Mouse (Mus musculus) forebrain, embryonic 11.5 days (tissue): ENCODE measurements around the gene Prkcsh. TPM values are rescaled to one million over a fixed set of nuclear protein-coding genes. Genes with fewer than 3 reads are reported as not detected.
A peak's percentile ranks its signal among the peaks of the same experiment; 100 is the strongest.

Experiments used
- ATAC-seq: fragments of 200-750 bp; cut with Nextera tagmentation; replicated peaks from 2 replicates; pipeline ENCODE4 v1.8.0; 2017; ENCODE audit warnings: moderate TSS enrichment; ENCODE audit not compliant: low FRiP score
- DNase-seq: peaks from one replicate; pipeline ENCODE4 v3.0.0-alpha.2; 2017; ENCODE audit warnings: low spot score
- H3K27ac ChIP-seq: fragments of 300-500 bp; sonication (generic); 2 replicates; pipeline ENCODE4 v1.5.1; 2014; ENCODE audit warnings: low read depth, low read length
- H3K27me3 ChIP-seq: fragments of 300-500 bp; sonication (generic); 2 replicates; pipeline ENCODE4 v1.6.1; 2014; ENCODE audit warnings: mild to moderate bottlenecking, low read length, mixed read lengths; ENCODE audit not compliant: control insufficient read depth, insufficient read depth
- H3K36me3 ChIP-seq: fragments of 300-500 bp; sonication (generic); 2 replicates; pipeline ENCODE4 v1.6.1; 2014; ENCODE audit warnings: mild to moderate bottlenecking, low read length, moderate library complexity, mixed read lengths; ENCODE audit not compliant: control insufficient read depth, insufficient read depth
- H3K4me1 ChIP-seq: fragments of 300-500 bp; sonication (generic); replicated peaks from 2 replicates; pipeline ENCODE4 v1.6.1; 2014; ENCODE audit warnings: low read length, mixed read lengths; ENCODE audit not compliant: control insufficient read depth, insufficient read depth
- H3K4me2 ChIP-seq: fragments of 300-500 bp; sonication (generic); 2 replicates; pipeline ENCODE4 v1.6.1; 2014; ENCODE audit warnings: low read depth, mild to moderate bottlenecking, low read length, moderate library complexity, mixed read lengths; ENCODE audit not compliant: severe bottlenecking
- H3K4me3 ChIP-seq: fragments of 300-500 bp; sonication (generic); 2 replicates; pipeline ENCODE4 v1.5.1; 2014; ENCODE audit warnings: low read depth, low read length
- H3K9ac ChIP-seq: fragments of 300-500 bp; sonication (generic); 2 replicates; pipeline ENCODE4 v1.6.1; 2014; ENCODE audit warnings: low read length
- H3K9me3 ChIP-seq: fragments of 300-500 bp; sonication (generic); 2 replicates; pipeline ENCODE4 v1.6.1; 2016; ENCODE audit warnings: low read length, mixed read lengths; ENCODE audit not compliant: control insufficient read depth
- WGBS: fragments of 180-500 bp; shearing (Covaris S2); extraction: QIAGEN DNeasy Blood & Tissue Kit; methylation state at CpG from one replicate; pipeline ENCODE4 v1.1.7; 2014; 5-methylcytosine and 5-hydroxymethylcytosine counted together
- polyA plus RNA-seq: library from polyadenylated mRNA; unstranded; fragments of >200 nt; fragmentation: Nextera tagmentation; extraction: Ambion mirVana; gene quantifications from 2 replicates; pipeline ENCODE4 v1.2.1, GENCODE M21; 2014

Prkcsh gene
- polyA plus RNA-seq, 1 experiment from 2014 or later: 86.9 TPM

DNA sequence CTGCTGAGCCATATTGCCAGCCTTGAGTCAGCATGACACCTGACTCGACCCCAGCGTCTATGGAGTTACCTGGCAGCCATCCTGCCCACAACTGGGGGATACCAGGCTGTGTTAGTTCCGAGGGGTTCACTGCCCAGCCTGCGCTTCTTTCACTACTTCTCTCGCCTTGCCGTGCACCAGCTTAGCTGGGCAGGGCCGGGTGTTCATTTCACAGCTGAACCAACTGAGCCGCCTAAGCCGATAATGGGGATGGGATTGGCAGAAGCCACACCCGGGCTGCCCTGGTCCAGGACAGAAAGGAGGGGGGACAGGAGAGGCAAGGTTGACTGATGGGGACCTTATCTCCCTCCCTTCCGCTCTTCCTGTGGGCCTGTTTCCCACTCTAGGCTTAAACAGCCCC lies 46.7 kb downstream of the Prkcsh start:
- peak overlapping the region; percentile 64; the same call in 1 of the 2 replicates for H3K4me2 ChIP-seq
- peaks cover 7% of the 10 kb centered on the region; the same call in 1 of the 2 replicates for H3K4me1 ChIP-seq
- peak overlapping the region; percentile 82 for H3K9ac ChIP-seq
- peak overlapping the region; percentile 82 for H3K4me3 ChIP-seq
- H3K27me3 ChIP-seq: peaks cover 11% of the 10 kb centered on the region; the same call in 1 of the 2 replicates
- H3K9me3 ChIP-seq: no peaks in the 10 kb centered on the region
- H3K27ac ChIP-seq: peak overlapping the region; percentile 71; the same call in 1 of the 2 replicates
- WGBS: 54% methylated on average over 11 of the region's 11 CpGs
- DNase-seq (no peak), ATAC-seq (no peak)
- no peaks in the 10 kb centered on the region for H3K36me3 ChIP-seq

DNA sequence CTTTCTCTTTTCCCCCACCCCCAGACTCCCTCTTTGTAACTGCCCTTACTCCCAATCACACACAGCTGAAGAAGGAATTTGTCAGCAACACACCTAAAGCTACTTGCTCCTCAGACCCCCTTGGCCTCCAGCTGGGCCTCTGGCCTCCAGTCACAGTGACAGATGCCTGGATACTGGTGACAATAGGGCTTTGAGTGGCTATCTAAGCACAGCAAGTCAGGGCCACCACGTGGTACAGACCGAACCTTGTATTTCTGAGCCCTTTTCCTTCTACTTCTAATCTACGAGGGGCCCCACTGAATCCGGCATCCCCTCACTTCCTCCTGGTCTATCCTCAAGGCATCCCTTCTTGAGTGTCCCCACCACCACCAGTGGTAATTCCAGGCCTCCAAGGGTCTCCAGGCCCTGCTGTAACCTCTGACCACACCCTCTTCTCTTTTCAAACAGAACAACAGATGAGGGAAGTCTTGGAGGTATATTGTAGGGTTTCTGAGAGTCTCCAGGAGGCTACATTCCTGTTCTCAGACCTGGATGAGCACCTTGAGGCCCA lies 47.2 kb downstream of the Prkcsh start:
- Histone ChIP-seq H3K36me3 (no peaks in the 10 kb centered on the region), H3K4me3 (peak overlapping the region; percentile 82), H3K27ac (peak overlapping the region; percentile 71), H3K27me3 (peaks cover 11% of the 10 kb centered on the region; the same call in 1 of the 2 replicates), H3K9ac (peak overlapping the region; percentile 82), H3K4me2 (peak overlapping the region; percentile 64), H3K4me1 (peaks cover 7% of the 10 kb centered on the region; the same call in 1 of the 2 replicates), H3K9me3 (no peaks in the 10 kb centered on the region)
- DNase-seq (no peak), ATAC-seq (no peak)
- WGBS: 34% methylated on average over 4 of the region's 4 CpGs

DNA sequence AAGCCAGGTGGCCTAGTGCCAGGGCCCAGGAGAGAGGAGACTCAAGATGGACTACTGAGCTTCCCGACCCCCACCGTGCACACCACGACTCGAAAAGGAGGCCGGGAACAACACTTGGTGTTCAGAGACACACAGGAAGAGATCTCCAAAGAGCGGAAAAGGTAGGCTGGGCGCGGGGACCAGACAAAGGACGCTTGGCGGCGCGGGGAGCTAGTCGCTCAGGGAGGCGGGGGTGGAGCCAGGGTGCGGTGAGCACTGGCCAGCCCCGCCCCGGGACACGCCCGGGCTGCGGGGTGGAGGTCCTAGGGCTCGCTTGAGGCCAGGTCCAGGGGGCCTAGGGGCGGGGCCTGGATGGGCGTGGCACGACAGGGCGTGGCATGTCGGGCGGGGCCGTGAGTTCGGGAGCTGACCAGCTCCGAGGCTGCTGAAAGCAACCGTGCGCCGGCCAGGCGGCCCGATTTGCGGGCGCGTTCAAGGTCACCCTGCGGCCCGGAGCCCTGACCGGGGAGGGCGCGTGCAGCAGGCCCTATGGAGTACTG lies 47.8 kb downstream of the Prkcsh start:
- peaks cover 7% of the 10 kb centered on the region; the same call in 1 of the 2 replicates for H3K4me1 ChIP-seq
- H3K27me3 ChIP-seq: peaks cover 13% of the 10 kb centered on the region; the same call in 1 of the 2 replicates
- H3K9ac ChIP-seq: peak overlapping the region; percentile 82
- H3K27ac ChIP-seq: peak overlapping the region; percentile 71
- DNase-seq (peak; percentile 93), ATAC-seq (peak; percentile 73)
- peak overlapping the region; percentile 64 for H3K4me2 ChIP-seq
- no peaks in the 10 kb centered on the region for H3K9me3 ChIP-seq
- WGBS: under 1% methylated on average over 33 of the region's 43 CpGs
- no peaks in the 10 kb centered on the region for H3K36me3 ChIP-seq
- H3K4me3 ChIP-seq: peak overlapping the region; percentile 82

DNA sequence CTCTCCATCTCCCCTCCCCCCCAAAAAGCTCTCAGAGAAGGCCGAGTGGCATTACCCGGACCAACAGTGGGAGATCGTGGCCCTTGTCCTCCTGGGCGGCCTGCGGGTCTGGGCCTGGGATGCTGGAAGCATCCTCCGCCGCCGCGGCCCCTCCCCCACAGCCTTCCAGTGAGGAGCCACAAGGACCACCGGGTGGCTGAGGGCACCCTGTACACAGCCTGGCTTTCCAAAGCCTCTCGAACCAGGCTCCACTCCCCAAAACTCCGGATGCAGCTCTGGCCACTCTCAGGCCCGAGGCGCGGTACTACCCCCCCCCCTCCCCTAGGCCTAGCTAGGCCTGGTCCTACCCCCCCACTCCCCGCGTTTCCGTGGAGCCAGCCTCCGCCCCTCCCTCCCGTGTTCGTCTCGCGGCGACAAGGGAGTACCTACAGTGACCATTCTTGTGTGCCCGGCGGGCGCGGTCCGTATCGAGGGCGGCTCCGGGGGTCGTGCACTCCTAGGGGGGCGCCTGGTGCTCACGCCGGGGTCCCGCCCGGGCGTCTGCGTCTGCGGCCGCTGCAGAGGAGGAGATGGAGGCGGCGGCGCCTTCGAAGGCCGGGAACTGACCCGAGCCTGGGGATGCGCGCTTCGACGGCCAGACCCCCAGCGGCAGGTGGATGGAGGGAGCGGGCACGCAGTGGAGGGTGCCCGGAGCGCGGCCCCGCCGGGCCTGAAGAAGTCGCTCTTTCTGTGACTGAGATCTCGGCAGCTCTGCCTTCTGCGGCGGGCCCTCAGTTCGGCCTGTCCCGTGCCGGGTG lies 48.8 kb downstream of the Prkcsh start:
- peak overlapping the region; percentile 82 for H3K4me3 ChIP-seq
- DNase-seq (peak; percentile 83), ATAC-seq (peak; percentile 33)
- peak overlapping the region; percentile 69 for H3K27ac ChIP-seq
- under 1% methylated on average over 59 of the region's 67 CpGs for whole genome bisulfite sequencing
- H3K9me3 ChIP-seq: no peaks in the 10 kb centered on the region
- H3K27me3 ChIP-seq: peaks cover 14% of the 10 kb centered on the region; the same call in 1 of the 2 replicates
- H3K9ac ChIP-seq: peak overlapping the region; percentile 82
- peaks cover 7% of the 10 kb centered on the region; the same call in 1 of the 2 replicates for H3K4me1 ChIP-seq
- H3K4me2 ChIP-seq: peak overlapping the region; percentile 64
- H3K36me3 ChIP-seq: no peaks in the 10 kb centered on the region

DNA sequence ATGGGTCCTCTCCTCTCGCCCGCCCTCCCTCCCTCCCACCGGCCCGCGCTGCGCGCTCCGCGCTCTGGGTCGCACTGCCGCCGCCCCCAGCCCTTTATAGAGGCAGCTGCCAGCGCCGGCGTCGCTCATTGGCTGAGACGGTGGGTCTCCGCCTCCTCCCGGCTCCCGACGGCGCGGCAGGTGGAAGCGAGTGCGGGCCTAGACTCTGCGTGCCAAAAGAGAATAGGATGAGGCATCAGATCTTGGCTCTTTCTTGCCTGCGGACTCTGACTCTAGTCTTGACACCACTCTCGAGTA lies 49.3 kb downstream of the Prkcsh start, which contains the start of gene Elavl3:
Gene Elavl3, minus strand, starts transcription at position 66 of the 297 bp plus-strand sequence.
- ATAC-seq (peak; percentile 72), DNase-seq (peak; percentile 93)
- H3K36me3 ChIP-seq: no peaks in the 10 kb centered on the region
- H3K27me3 ChIP-seq: peaks cover 14% of the 10 kb centered on the region; the same call in 1 of the 2 replicates
- WGBS: 0% methylated on average over 26 of the region's 28 CpGs
- H3K9me3 ChIP-seq: no peaks in the 10 kb centered on the region
- peak within 1 kb of the TSS; percentile 64 for H3K4me2 ChIP-seq
- H3K9ac ChIP-seq: peak within 1 kb of the TSS; percentile 82
- H3K27ac ChIP-seq: peak within 1 kb of the TSS; percentile 69
- H3K4me3 ChIP-seq: peak within 1 kb of the TSS; percentile 82
- peaks cover 7% of the 10 kb centered on the region; the same call in 1 of the 2 replicates for H3K4me1 ChIP-seq

DNA sequence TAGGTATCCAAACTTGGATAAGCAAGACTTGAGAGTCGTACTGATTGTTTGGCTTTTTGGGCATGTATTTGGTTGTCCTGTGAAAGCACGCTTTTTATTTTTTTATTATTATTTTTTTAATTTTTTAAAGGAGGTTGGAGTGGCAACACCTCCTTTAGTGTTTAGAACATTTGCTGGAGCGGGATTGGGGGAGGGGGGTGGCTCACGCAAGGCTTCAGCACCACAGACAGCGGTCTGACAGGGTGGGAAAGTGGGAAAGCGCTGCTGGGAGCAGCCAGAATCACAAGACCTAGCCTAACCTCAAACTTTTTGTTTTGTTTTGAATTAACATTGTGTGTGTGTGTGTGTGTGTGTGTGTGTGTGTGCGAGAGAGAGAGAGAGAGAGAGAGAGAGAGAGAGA lies 51.1 kb downstream of the Prkcsh start:
- DNase-seq: no peak
- peaks cover 7% of the 10 kb centered on the region; the same call in 1 of the 2 replicates for H3K4me1 ChIP-seq
- WGBS: 43% methylated on average over 7 of the region's 7 CpGs

DNA sequence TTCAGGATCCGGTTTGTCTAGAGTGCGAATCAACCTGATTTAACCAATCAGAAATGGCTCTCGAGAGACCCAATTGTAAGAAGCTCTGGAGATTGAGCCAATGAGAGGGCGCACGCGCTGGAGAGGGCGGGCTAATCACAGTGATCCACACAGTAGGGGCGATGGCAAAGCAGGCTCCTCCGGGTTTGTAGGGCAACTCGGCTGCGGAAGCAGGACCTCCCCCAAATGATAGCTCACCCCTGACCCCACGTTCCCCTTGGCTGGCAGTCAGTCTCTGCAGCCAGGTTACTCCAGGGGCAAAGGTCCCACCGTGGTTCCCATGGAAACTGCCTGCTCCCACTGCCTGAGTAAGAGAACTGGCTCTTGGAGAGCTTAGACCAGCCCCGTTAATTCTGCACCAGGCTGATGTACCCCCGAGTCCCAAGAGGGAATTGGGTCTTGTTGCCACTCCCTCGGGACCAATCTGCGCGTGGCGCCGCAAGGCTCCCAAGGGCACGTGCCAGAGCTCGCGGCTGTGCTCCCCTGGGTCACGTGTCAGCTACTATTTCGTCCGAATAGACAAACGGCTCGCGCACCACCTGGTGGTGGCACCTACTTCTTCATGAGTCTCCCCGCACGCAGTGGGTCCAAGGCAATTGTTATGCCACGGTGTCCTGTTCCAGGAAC lies 51.9 kb downstream of the Prkcsh start:
- peak overlapping the region; percentile 40 for H3K4me2 ChIP-seq
- H3K9ac ChIP-seq: no peak overlapping the region
- no peak overlapping the region for H3K27ac ChIP-seq
- H3K36me3 ChIP-seq: peaks cover 7% of the 10 kb centered on the region; the same call in 1 of the 2 replicates
- H3K9me3 ChIP-seq: no peaks in the 10 kb centered on the region
- WGBS: 3% methylated on average over 32 of the region's 32 CpGs
- DNase-seq: peak; percentile 86
- peak; percentile 28 for ATAC-seq
- no peak overlapping the region for H3K4me3 ChIP-seq
- peaks cover 6% of the 10 kb centered on the region; the same call in 1 of the 2 replicates for H3K4me1 ChIP-seq
- H3K27me3 ChIP-seq: peaks cover 14% of the 10 kb centered on the region; the same call in 1 of the 2 replicates

More for the DNA sequence above, 51.1 kb downstream of the Prkcsh start:
- Histone ChIP-seq H3K27me3 (peaks cover 14% of the 10 kb centered on the region; the same call in 1 of the 2 replicates), H3K36me3 (peaks cover 7% of the 10 kb centered on the region; the same call in 1 of the 2 replicates), H3K9ac (no peak overlapping the region), H3K4me2 (no peak overlapping the region), H3K4me3 (no peak overlapping the region), H3K27ac (no peak overlapping the region), H3K9me3 (no peaks in the 10 kb centered on the region)
- no peak for ATAC-seq

DNA sequence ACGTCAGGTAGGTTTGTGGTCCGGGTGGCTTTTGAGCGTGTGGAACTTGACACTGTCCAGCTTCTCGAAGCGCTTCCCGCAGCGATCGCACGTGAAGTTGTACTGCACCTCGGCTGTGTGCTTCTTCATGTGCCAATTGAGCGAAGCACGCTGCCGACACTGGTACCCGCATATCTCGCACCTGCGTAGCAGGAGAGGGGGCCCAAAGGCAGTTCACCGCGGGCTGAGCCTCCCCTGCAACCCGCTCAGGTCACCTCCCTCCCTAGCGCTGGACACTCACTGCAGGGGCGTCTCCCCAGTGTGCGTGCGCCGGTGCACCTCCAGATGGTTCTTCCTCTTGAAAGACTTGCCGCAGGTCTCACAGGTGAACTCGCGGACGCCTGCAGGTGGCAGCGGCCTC lies 53.1 kb downstream of the Prkcsh start:
- Histone ChIP-seq H3K9me3 (no peaks in the 10 kb centered on the region), H3K27me3 (peaks cover 14% of the 10 kb centered on the region; the same call in 1 of the 2 replicates), H3K36me3 (peaks cover 7% of the 10 kb centered on the region; the same call in 1 of the 2 replicates), H3K4me1 (no peaks in the 10 kb centered on the region), H3K27ac (no peak overlapping the region), H3K9ac (no peak overlapping the region), H3K4me2 (no peak overlapping the region), H3K4me3 (no peak overlapping the region)
- ATAC-seq (no peak), DNase-seq (no peak)
- WGBS: 36% methylated on average over 29 of the region's 29 CpGs
